Mouse (Mus musculus) midbrain, embryonic 12.5 days (tissue): Measurements from ENCODE around the gene Mpzl3. TPM values are rescaled to one million over a fixed set of nuclear protein-coding genes. Genes with fewer than 3 reads are reported as not detected.

Source experiments
- ATAC-seq: fragments of 200-750 bp; cut with Nextera tagmentation; 2 replicates; pipeline ENCODE4 v1.8.0; 2017; ENCODE audit warnings: low read depth, moderate TSS enrichment, moderate library complexity; ENCODE audit not compliant: low FRiP score
- H3K27ac ChIP-seq: fragments of 300-500 bp; sonication (generic); replicated peaks from 2 replicates; pipeline ENCODE4 v1.5.1; 2016; ENCODE audit warnings: mild to moderate bottlenecking
- H3K27me3 ChIP-seq: fragments of 300-500 bp; sonication (generic); 2 replicates; pipeline ENCODE4 v1.6.1; 2016; ENCODE audit warnings: mild to moderate bottlenecking
- H3K36me3 ChIP-seq: fragments of 300-500 bp; sonication (generic); 2 replicates; pipeline ENCODE4 v1.6.1; 2016
- H3K4me1 ChIP-seq: fragments of 300-500 bp; sonication (generic); 2 replicates; pipeline ENCODE4 v1.6.1; 2016
- H3K4me2 ChIP-seq: fragments of 300-500 bp; sonication (generic); replicated peaks from 2 replicates; pipeline ENCODE4 v1.6.1; 2016; ENCODE audit warnings: mild to moderate bottlenecking, moderate library complexity
- H3K4me3 ChIP-seq: fragments of 300-500 bp; sonication (generic); 2 replicates; pipeline ENCODE4 v1.5.1; 2016; ENCODE audit warnings: mild to moderate bottlenecking
- H3K9ac ChIP-seq: fragments of 300-500 bp; sonication (generic); replicated peaks from 2 replicates; pipeline ENCODE4 v1.6.1; 2016; ENCODE audit warnings: mild to moderate bottlenecking, moderate library complexity
- H3K9me3 ChIP-seq: fragments of 300-500 bp; sonication (generic); 2 replicates; pipeline ENCODE4 v1.6.1; 2016; ENCODE audit warnings: mild to moderate bottlenecking
- WGBS: fragments of 180-500 bp; shearing (Covaris S2); methylation state at CpG from one replicate; pipeline ENCODE4 v1.1.7; 2016; 5-methylcytosine and 5-hydroxymethylcytosine counted together
- polyA plus RNA-seq: library from polyadenylated mRNA; unstranded; fragments of >200 nt; fragmentation: Nextera tagmentation; extraction: Ambion mirVana; gene quantifications from 2 replicates; pipeline ENCODE4 v1.2.1, GENCODE M21; 2016

Mpzl3 gene
- polyA plus RNA-seq, result 2.4 TPM in 2 replicates

DNA sequence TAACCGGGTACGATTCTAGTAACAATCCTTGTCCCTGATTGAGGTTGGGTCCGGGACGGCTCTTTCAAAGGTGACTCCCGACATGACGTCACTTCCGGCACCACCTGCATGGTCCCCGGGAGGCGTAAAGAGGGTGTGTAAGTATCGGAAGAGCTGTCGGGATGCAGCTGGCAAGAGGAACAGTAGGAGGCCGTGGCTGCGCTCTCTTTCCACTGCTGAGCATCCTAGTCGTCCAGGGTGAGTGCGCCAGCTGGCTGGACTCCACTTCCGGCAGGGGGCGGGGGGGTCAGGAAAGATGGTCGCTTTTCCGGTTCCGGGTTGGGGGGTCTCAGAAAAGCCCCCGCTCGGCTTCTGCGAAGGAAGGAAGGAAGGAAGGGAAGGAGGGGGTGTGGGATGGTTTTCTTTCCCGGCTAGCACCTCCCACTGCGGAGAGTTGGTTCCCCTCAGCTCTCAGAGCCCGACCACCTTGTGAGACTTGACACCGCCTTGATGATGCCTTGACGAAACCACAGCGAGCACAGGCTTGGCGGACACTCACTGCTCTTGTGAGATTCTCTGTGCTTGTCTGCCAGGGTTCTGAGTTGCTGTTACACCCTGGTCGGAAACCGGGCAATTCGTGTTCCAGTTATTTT, at the start of gene Mpzl3:
TSS of gene Mpzl3 (plus strand) at position 105 of the 632 bp plus-strand sequence.
- H3K27me3 ChIP-seq, result peaks cover 34% of the 10 kb centered on the region
- under 1% methylated on average over 33 of the region's 33 CpGs for WGBS
- peak within 1 kb of the TSS; percentile 99 for H3K27ac ChIP-seq
- peak within 1 kb of the TSS; percentile 58 for H3K9ac ChIP-seq
- H3K9me3 ChIP-seq, result no peaks in the 10 kb centered on the region
- H3K4me2 ChIP-seq, result peak within 1 kb of the TSS; percentile 67
- no peaks in the 10 kb centered on the region for H3K4me1 ChIP-seq
- peak within 1 kb of the TSS; percentile 62 for H3K4me3 ChIP-seq
- no peaks in the 10 kb centered on the region for H3K36me3 ChIP-seq
- ATAC-seq, result peak; percentile 96

DNA sequence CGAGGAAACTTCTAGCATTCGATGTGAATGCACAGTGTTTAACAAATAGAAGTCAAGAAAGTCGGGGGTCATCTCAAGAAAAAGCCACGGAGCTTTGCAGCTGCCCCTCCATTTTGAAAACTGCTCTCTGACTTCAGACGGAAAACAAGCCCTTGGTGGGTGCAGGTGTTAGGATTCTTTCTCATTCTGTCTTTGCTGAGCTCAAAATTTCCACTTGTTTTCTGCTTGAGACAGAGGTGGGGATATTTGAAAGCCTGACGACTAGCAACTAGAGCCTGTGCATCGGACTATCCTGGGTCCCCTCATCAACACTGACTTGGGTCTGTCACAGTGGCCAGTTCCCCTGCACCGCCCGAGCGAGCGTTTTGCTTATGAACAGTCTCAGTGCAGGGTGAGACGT, 47.6 kb upstream of the Mpzl3 start:
- no peaks in the 10 kb centered on the region for H3K4me1 ChIP-seq
- H3K4me2 ChIP-seq, result no peak overlapping the region
- H3K9me3 ChIP-seq, result no peaks in the 10 kb centered on the region
- no peak overlapping the region for H3K9ac ChIP-seq
- H3K27me3 ChIP-seq, result no peaks in the 10 kb centered on the region
- no peak for ATAC-seq
- no peak overlapping the region for H3K4me3 ChIP-seq
- no peaks in the 10 kb centered on the region for H3K36me3 ChIP-seq
- H3K27ac ChIP-seq, result no peak overlapping the region
- WGBS, result 81% methylated on average over 12 of the region's 12 CpGs

DNA sequence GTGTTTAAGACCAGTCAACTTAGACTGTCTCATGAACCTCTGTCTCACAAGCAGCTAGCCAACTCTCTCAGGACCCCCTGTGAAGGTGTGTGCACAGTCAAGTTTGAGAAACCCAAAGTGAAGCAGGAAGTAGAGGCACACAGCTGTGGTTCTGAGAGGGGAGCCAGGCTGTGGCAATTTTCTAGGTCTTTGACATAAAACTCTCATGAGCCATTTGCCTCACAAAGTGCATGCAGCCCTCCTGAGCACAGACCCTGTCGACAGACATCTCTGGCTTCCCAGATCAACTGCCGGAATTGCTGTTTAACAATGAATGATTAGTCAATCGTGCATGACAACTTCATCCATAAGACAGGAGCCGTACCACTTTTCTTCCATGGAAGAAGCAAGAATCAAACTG, 46.6 kb upstream of the Mpzl3 start:
- H3K27ac ChIP-seq, result no peak overlapping the region
- H3K4me1 ChIP-seq, result no peaks in the 10 kb centered on the region
- H3K4me2 ChIP-seq, result no peak overlapping the region
- H3K9ac ChIP-seq, result no peak overlapping the region
- H3K9me3 ChIP-seq, result no peaks in the 10 kb centered on the region
- ATAC-seq, result no peak
- no peaks in the 10 kb centered on the region for H3K36me3 ChIP-seq
- no peaks in the 10 kb centered on the region for H3K27me3 ChIP-seq
- 63% methylated on average over 4 of the region's 4 CpGs for WGBS
- no peak overlapping the region for H3K4me3 ChIP-seq

DNA sequence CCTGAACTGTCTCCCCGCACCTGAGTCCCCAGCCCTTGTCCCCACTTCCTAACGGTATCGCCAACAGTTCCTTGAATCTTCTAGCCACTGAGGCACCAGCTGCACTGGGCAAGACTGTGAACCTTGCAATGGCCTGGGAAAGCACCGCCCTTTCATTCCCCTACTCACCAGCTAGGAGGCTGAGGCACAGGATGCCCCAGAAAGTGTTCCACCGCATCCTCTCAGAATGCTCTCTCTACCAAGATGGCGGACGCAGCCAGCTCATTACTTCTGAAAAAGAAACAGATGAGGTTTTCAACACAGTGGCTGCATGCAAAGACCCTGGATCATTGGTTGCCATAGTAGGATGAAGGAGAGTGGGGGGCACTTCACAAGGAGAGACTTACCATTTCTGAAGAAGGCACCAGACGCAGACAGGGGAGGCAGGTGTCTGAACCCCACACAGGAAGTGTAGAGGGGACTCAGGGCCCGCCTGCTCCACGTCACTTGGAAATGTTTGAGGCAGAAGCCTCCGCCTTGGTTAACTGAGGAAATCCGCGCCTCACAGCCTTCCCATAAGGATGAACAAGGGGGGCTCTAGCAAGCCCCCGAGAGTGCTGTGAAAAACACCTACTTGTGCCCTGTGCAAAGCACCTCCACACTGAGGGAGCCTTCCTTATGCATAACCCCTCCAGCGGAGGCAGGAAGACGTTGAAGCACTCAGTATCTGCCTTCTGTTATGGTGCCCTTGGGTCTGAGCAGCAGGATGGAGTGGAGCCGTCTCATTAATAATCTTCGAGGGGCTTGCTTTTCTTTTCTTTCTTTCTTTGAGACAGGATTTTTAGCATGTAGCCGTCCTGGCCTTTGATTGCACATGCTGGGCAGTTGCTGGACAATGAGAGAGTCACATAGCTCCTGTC, 45.6 kb upstream of the Mpzl3 start, which contains the start of gene Cd3e:
TSS of gene Cd3e (minus strand) at position 448 of the 899 bp plus-strand sequence.
- H3K9me3 ChIP-seq, result no peaks in the 10 kb centered on the region
- 82% methylated on average over 19 of the region's 19 CpGs for WGBS
- no peak within 1 kb of the TSS for H3K27ac ChIP-seq
- no peak for ATAC-seq
- no peaks in the 10 kb centered on the region for H3K4me1 ChIP-seq
- H3K4me3 ChIP-seq, result no peak within 1 kb of the TSS
- no peaks in the 10 kb centered on the region for H3K36me3 ChIP-seq
- H3K27me3 ChIP-seq, result no peaks in the 10 kb centered on the region
- no peak within 1 kb of the TSS for H3K4me2 ChIP-seq
- H3K9ac ChIP-seq, result no peak within 1 kb of the TSS

DNA sequence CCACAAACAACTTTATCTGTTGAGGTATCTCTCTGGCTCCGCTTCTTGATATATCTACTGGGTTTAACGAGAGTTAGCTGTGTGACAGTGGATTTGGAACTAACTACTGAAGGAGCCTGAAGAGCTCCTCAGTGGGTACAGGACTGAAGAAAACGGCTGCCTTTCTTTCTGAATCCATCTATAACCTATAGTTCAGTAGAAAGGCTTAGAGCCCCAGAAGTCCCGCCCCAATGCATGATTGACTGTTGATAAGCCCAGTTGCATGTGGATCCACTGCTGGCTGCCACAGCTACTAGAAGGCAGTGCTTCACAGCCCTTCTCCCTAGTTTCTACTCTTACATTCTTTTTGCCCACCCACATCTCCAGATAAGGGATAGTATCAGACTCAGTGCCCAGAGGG, 44.5 kb upstream of the Mpzl3 start:
- no peaks in the 10 kb centered on the region for H3K4me1 ChIP-seq
- 77% methylated on average over 4 of the region's 4 CpGs for WGBS
- no peaks in the 10 kb centered on the region for H3K36me3 ChIP-seq
- H3K27ac ChIP-seq, result no peak overlapping the region
- no peak overlapping the region for H3K4me3 ChIP-seq
- no peak for ATAC-seq
- H3K9ac ChIP-seq, result no peak overlapping the region
- no peaks in the 10 kb centered on the region for H3K9me3 ChIP-seq
- H3K27me3 ChIP-seq, result no peaks in the 10 kb centered on the region
- no peak overlapping the region for H3K4me2 ChIP-seq

DNA sequence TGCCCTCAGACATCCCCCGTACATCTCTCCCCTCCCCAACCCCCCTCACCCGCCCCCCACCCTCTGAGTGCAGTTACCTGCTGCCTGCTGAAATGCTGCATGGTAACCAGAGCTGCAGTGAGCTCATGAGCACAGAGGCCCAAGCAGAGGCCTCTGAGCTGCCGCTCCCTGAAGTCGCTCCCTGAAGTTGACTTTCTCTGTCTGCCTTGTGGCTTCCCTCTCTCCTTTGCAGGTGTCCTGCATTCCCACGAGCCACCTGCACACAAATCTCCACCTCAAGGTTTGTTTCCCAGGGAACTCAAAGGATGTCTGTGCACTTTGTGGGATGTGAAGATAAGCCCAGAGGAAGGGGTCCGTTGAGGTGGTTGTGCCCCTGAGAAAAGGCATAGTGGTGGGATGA, 43.7 kb upstream of the Mpzl3 start:
- H3K27me3 ChIP-seq, result no peaks in the 10 kb centered on the region
- no peak for ATAC-seq
- H3K9ac ChIP-seq, result no peak overlapping the region
- WGBS, result 51% methylated on average over 6 of the region's 6 CpGs
- H3K27ac ChIP-seq, result no peak overlapping the region
- H3K36me3 ChIP-seq, result no peaks in the 10 kb centered on the region
- H3K9me3 ChIP-seq, result no peaks in the 10 kb centered on the region
- H3K4me2 ChIP-seq, result no peak overlapping the region
- no peak overlapping the region for H3K4me3 ChIP-seq
- H3K4me1 ChIP-seq, result no peaks in the 10 kb centered on the region

DNA sequence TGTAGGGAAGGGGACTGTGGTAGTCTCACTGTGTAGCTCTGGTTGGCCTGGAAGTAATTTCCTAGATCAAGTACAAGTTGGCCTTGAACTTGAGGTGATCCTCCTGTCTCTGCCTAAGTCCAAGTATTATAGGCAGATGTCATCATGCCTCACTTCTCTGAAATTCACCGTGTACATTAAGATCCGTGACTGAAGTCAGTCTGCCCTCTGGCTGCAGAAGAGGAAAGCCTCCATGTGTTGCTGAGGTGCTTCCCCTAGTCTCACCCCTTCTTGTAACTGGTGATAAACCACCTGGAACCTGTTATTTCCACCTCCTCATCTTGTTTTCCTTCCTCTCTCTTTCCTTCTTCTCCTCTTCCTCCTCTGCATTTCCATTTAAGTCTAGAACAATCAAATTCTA, 40.1 kb upstream of the Mpzl3 start:
- H3K27me3 ChIP-seq, result no peaks in the 10 kb centered on the region
- no peak overlapping the region for H3K9ac ChIP-seq
- H3K27ac ChIP-seq, result no peak overlapping the region
- no peaks in the 10 kb centered on the region for H3K9me3 ChIP-seq
- H3K4me2 ChIP-seq, result no peak overlapping the region
- no peaks in the 10 kb centered on the region for H3K4me1 ChIP-seq
- no peak overlapping the region for H3K4me3 ChIP-seq
- no peaks in the 10 kb centered on the region for H3K36me3 ChIP-seq
- WGBS, result 36% methylated on average over 2 of the region's 2 CpGs
- ATAC-seq, result no peak

DNA sequence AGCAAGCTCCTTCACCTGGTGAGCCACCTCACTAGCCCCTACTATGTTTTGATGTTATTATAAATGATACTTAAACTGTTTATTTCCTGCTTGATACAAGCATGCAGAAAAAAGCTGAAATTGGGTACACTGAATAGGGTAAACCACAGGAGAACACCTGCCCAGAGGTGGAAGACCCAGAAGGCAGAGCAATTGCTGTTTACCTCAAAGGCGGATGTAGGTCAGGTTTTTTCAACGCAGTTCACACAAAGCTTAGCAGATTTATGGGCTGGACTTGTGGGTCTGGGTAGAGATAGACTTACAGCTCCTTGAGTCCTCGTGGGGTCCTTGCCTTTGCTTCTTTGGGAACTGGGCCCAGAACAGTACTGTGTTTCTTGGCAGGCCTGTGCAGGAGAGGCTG, 39.1 kb upstream of the Mpzl3 start:
- ATAC-seq, result no peak
- no peaks in the 10 kb centered on the region for H3K27me3 ChIP-seq
- H3K9ac ChIP-seq, result no peak overlapping the region
- 74% methylated on average over 3 of the region's 3 CpGs for WGBS
- no peaks in the 10 kb centered on the region for H3K4me1 ChIP-seq
- no peak overlapping the region for H3K4me3 ChIP-seq
- H3K27ac ChIP-seq, result no peak overlapping the region
- H3K36me3 ChIP-seq, result no peaks in the 10 kb centered on the region
- H3K4me2 ChIP-seq, result no peak overlapping the region
- no peaks in the 10 kb centered on the region for H3K9me3 ChIP-seq

DNA sequence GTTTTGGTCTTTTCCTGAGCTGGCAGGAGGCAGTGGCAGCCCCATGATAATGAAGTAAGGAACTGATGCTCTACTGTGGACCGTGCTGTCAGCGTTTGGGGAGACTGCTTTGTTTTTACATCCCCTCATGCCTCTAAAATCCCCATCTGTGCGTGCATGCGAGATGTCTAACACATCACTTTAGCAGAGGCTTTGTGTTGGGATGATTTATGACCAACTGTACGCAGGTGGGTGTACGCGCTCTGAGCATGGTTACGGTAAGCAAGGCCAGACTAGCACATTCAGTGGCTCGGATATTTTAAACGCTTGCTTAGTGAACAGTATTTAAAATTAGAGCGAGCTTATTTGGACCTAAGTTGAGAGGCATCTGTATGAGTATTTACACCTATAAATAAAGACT, 37.0 kb upstream of the Mpzl3 start:
- 88% methylated on average over 11 of the region's 11 CpGs for WGBS
- no peaks in the 10 kb centered on the region for H3K9me3 ChIP-seq
- H3K4me3 ChIP-seq, result no peak overlapping the region
- H3K36me3 ChIP-seq, result no peaks in the 10 kb centered on the region
- H3K4me2 ChIP-seq, result no peak overlapping the region
- no peak for ATAC-seq
- H3K4me1 ChIP-seq, result no peaks in the 10 kb centered on the region
- no peak overlapping the region for H3K27ac ChIP-seq
- no peak overlapping the region for H3K9ac ChIP-seq
- no peaks in the 10 kb centered on the region for H3K27me3 ChIP-seq

DNA sequence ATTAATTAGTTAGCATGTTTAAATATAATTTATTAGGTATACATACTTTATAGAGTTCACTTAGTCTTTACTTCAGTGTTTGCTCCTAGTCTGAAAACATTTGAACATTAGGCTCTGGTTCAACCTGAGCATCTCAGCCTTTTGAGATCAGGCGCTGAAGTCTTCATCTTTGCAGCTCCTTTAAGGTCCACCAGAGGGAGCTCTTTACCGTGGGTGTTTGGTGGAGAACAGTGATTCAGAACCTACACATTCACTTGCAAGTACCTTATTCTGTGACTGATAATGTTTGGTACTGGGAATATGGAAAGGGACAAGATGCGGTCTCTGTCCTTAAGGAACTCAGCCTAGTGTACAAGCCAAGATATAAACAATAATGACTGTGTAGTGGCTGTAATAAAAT, 32.2 kb upstream of the Mpzl3 start:
- no peak overlapping the region for H3K4me3 ChIP-seq
- peaks cover 3% of the 10 kb centered on the region; the same call in 1 of the 2 replicates for H3K27me3 ChIP-seq
- no peak for ATAC-seq
- H3K4me2 ChIP-seq, result no peak overlapping the region
- WGBS, result 14% methylated on average over 3 of the region's 3 CpGs
- no peaks in the 10 kb centered on the region for H3K36me3 ChIP-seq
- no peak overlapping the region for H3K9ac ChIP-seq
- no peaks in the 10 kb centered on the region for H3K4me1 ChIP-seq
- H3K27ac ChIP-seq, result no peak overlapping the region
- no peaks in the 10 kb centered on the region for H3K9me3 ChIP-seq

DNA sequence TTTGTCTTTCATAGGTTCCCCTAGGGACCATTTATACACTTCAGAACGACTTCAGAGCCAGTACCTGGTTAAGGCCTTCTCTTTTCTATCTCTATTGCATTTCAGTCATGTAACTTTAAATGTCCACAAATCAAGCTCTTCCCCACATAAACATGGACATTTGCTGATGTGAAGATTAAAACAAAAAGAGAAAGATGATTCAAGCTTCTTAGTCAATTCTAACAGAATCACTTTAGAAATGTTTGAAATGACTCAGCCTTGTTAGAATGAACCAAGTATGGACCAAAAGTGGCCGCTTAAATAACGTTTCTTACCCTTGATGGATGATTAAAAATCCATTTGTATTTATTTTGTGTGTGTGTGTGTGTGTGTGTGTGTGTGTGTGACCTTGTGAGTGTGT, 31.3 kb upstream of the Mpzl3 start:
- no peak for ATAC-seq
- 63% methylated on average over 3 of the region's 3 CpGs for WGBS
- Histone ChIP-seq H3K27ac (no peak overlapping the region), H3K4me2 (no peak overlapping the region), H3K4me3 (no peak overlapping the region), H3K4me1 (no peaks in the 10 kb centered on the region), H3K9me3 (no peaks in the 10 kb centered on the region), H3K9ac (no peak overlapping the region), H3K36me3 (no peaks in the 10 kb centered on the region), H3K27me3 (peaks cover 5% of the 10 kb centered on the region; the same call in 1 of the 2 replicates)

DNA sequence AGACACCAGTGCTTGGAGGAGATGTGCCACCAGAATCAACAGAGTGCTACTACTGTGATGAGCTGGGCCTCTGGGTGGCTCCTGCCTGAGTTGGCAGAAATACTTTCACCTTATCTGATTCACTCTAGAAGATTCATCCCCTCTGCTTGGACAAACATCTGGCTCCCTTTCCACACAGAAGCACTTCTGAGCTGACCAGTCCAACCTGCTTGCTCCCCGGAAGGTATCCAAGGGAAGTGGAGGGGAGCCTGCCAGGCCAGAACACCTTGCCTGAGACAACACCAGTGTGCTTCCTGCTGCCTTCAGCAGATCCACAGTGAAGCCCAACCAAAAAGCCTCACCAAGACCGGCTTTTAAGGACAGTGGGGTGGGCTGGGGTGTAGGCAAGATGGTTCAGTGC, 30.8 kb upstream of the Mpzl3 start:
- Histone ChIP-seq H3K9me3 (no peaks in the 10 kb centered on the region), H3K9ac (no peak overlapping the region), H3K4me2 (no peak overlapping the region), H3K4me1 (no peaks in the 10 kb centered on the region), H3K27ac (no peak overlapping the region), H3K4me3 (no peak overlapping the region), H3K27me3 (peaks cover 5% of the 10 kb centered on the region; the same call in 1 of the 2 replicates), H3K36me3 (no peaks in the 10 kb centered on the region)
- no peak for ATAC-seq
- 80% methylated on average over 2 of the region's 2 CpGs for WGBS
